Mouse (Mus musculus): ENCODE data around the gene Pld6. TPM values are rescaled to one million over a fixed set of nuclear protein-coding genes. Genes with fewer than 3 reads are reported as not detected.

Pld6 gene
- total and polyA plus RNA-seq, 3 experiments, result not detected

DNA sequence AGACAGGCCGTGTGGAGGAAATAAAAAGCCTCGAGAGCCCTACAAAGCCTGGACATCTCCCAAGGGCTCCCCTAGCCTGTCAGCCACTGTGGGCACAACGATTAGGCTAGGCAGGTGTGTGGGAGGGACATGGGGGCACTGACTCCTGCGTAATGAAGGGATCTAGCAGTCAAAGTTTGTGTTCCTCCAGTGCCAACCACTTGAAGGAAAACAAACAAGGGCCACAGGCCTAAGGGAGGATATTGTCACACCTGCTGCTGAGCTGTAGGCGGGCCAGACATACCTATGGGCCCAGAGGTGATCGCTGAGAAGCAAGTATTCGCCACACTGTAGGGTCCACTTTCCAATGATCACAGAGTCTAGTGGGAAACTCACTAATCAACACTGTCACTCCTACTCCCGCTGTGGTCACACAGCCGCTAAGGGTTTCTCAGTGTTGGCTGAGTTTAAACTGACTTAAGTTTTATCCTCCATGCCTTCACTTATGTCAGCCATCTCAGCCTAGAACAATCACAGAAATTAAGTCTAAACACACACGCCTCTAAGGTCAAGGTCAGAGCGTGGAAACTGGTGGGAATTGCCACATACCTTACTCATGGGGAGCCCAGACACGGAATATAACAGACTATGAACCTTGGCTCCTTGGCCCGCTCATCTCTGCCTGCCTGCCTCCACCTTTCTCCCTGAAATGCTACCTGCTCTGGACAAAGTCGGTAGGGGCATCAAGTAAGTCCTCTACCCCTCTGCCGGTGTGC, 824 bp downstream of the Pld6 start:
- Histone ChIP-seq H3K27ac (ENCODE audit: insufficient read depth, low read depth) (no peak overlapping the region), H3K4me1 (ENCODE audit: control insufficient read depth in 1 of 2, insufficient read depth in 2 of 2) (peaks cover 3 to 6% of the 10 kb centered on the region in 2 experiments), H3K4me3 (replicated peaks in 1 of 3; ENCODE audit: low read depth in 2 of 3, low read length in 2 of 3, poor library complexity in 1 of 3) (no peak overlapping the region), H3K27me3 (replicated peaks) (no peaks in the 10 kb centered on the region), H3K79me2 (replicated peaks; ENCODE audit: control insufficient read depth, extremely low read depth, insufficient read depth, poor library complexity, severe bottlenecking) (no peaks in the 10 kb centered on the region), H3K9ac (ENCODE audit: insufficient read depth, low read depth) (no peak overlapping the region), H3K36me3 (replicated peaks in 1 of 2; ENCODE audit: control insufficient read depth in 1 of 2, insufficient read depth in 1 of 2, low read length in 1 of 2) (peaks cover 4 to 5% of the 10 kb centered on the region in 2 experiments), H3K4me2 (ENCODE audit: insufficient read depth, low read depth, poor library complexity, severe bottlenecking) (no peak overlapping the region), H3K9me3 (replicated peaks; ENCODE audit: low read length) (no peaks in the 10 kb centered on the region)
- TF ChIP-seq MXI1 (IDR thresholded peaks at IDR 0.05; ENCODE audit: low read depth, low read length) (no peak), UBTF (IDR thresholded peaks at IDR 0.05; ENCODE audit: low read depth, low read length) (no peak), CTCF (conservative IDR thresholded peaks at IDR 0.05 in 1 of 2, IDR thresholded peaks at IDR 0.05 in 1 of 2; ENCODE audit: low read depth in 2 of 2, low read length in 2 of 2) (no peak), NRF1 (IDR thresholded peaks at IDR 0.05; ENCODE audit: low read depth, low read length) (no peak)
- DNase-seq (ENCODE audit: extremely low read depth), result no peak
- dilution Hi-C loops (cut with MboI; ENCODE audit: extremely low pct_ligation_motif_present, extremely low pct_unique_long_range_greater_than_20kb, low sequenced_read_pairs), result loop anchor here (25.0 kb wide), 1 partner anchor 174 kb away; no protein-coding TSS in a partner anchor
- in situ Hi-C loops (cut with MboI; ENCODE audit: low pct_ligation_motif_present, low pct_unique_long_range_greater_than_20kb, low sequenced_read_pairs), result no loop called here

DNA sequence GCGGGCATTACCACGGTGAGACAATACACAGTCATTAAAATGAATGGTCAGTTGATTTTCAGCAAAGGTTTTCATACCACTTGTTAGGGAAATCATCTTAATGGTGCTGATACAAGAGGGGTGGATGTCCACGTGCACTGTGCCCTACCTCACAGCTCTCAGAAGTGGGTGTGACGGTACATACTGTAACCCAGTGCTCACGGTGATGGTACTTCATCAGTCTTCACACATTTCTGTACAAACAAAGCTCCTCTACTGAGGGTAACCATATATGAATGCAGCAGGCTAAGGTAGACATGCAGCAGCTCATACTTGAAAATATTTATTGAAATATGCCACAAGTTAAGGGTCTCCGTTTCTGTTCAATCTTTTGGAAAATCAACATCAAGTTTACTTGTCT, 3.9 kb downstream of the Pld6 start:
- no peak overlapping the region for H3K9ac ChIP-seq (ENCODE audit: insufficient read depth, low read depth)
- no peaks in the 10 kb centered on the region for H3K27me3 ChIP-seq (replicated peaks)
- dilution Hi-C loops (cut with MboI; ENCODE audit: extremely low pct_ligation_motif_present, extremely low pct_unique_long_range_greater_than_20kb, low sequenced_read_pairs) (loop anchor here (25.0 kb wide), 1 partner anchor 171 kb away; no protein-coding TSS in a partner anchor), in situ Hi-C loops (cut with MboI; ENCODE audit: low pct_ligation_motif_present, low pct_unique_long_range_greater_than_20kb, low sequenced_read_pairs) (no loop called here)
- H3K9me3 ChIP-seq (replicated peaks; ENCODE audit: low read length), result no peaks in the 10 kb centered on the region
- TF ChIP-seq KAT2A (IDR thresholded peaks at IDR 0.05; ENCODE audit: insufficient replicate concordance, low read length), result no peak
- no peak for TF ChIP-seq NRF1 (IDR thresholded peaks at IDR 0.05; ENCODE audit: low read depth, low read length)
- TF ChIP-seq POLR2A (IDR thresholded peaks at IDR 0.05; ENCODE audit: low read depth, low read length), result no peak
- no peak for TF ChIP-seq BHLHE40 (IDR thresholded peaks at IDR 0.05; ENCODE audit: low read depth, low read length)
- TF ChIP-seq JUN (IDR thresholded peaks at IDR 0.05; ENCODE audit: insufficient read depth, low read depth, low read length), result no peak
- no peak for TF ChIP-seq TCF12 (IDR thresholded peaks at IDR 0.05; ENCODE audit: low read depth, low read length)
- TF ChIP-seq MAFK (IDR thresholded peaks at IDR 0.05; ENCODE audit: insufficient replicate concordance, low read length), result no peak
- TF ChIP-seq CHD1 (IDR thresholded peaks at IDR 0.05; ENCODE audit: low read depth, low read length), result no peak
- TF ChIP-seq NELFE (IDR thresholded peaks at IDR 0.05; ENCODE audit: low read depth, low read length), result no peak
- no peak for TF ChIP-seq ZC3H11A (IDR thresholded peaks at IDR 0.05; ENCODE audit: low read depth, low read length)
- TF ChIP-seq ETS1 (conservative IDR thresholded peaks at IDR 0.05; ENCODE audit: low read depth, low read length), result no peak
- no peak for DNase-seq (ENCODE audit: extremely low read depth)
- H3K4me2 ChIP-seq (ENCODE audit: insufficient read depth, low read depth, poor library complexity, severe bottlenecking), result no peak overlapping the region
- H3K36me3 ChIP-seq (replicated peaks in 1 of 2; ENCODE audit: control insufficient read depth in 1 of 2, insufficient read depth in 1 of 2, low read length in 1 of 2), result peaks cover 0 to 3% of the 10 kb centered on the region in 2 experiments
- H3K4me1 ChIP-seq (ENCODE audit: control insufficient read depth in 1 of 2, insufficient read depth in 2 of 2), result peaks cover 3 to 6% of the 10 kb centered on the region in 2 experiments
- no peak overlapping the region for H3K4me3 ChIP-seq (replicated peaks in 1 of 3; ENCODE audit: low read depth in 2 of 3, low read length in 2 of 3, poor library complexity in 1 of 3)
- no peaks in the 10 kb centered on the region for H3K79me2 ChIP-seq (replicated peaks; ENCODE audit: control insufficient read depth, extremely low read depth, insufficient read depth, poor library complexity, severe bottlenecking)
- no peak overlapping the region for H3K27ac ChIP-seq (ENCODE audit: insufficient read depth, low read depth)
